Mouse (Mus musculus): ENCODE measurements around the gene Gm11239.
"Not testable (repeated sequence)": the region's sequence is repeated elsewhere in the genome, so short reads cannot be mapped to it uniquely, and the experiment has no call there.

Gene Gm11239

DNA sequence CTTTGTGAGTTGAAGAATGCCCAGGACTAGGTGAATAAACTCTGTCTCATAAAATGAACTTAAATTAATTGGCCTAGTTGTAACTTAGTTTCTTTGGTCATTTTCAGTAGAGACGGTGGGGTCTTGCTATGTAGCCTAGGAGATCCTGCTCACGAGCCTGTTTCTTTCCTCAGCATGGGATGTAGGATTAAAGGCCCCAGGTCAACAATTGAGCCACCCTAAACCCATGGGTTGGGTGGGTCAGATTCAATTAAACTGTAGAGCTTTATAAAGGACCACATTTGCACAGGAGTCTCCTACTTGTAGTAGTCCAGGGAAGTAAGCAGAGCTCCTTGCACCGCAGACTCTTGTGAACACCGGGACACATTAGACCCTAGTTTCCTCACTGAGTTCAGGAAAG lies at the start of gene Gm11239:
Gene Gm11239, plus strand, starts transcription at position 301 of the 400 bp plus-strand sequence.
- DNase-seq (ENCODE audit: low spot score): not testable (repeated sequence)

DNA sequence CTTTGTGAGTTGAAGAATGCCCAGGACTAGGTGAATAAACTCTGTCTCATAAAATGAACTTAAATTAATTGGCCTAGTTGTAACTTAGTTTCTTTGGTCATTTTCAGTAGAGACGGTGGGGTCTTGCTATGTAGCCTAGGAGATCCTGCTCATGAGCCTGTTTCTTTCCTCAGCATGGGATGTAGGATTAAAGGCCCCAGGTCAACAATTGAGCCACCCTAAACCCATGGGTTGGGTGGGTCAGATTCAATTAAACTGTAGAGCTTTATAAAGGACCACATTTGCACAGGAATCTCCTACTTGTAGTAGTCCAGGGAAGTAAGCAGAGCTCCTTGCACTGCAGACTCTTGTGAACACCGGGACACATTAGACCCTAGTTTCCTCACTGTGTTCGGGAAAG lies 45.5 kb upstream of the Gm11239 start, which contains the start of gene Gm11237:
Gene Gm11237, plus strand, starts transcription at position 301 of the 400 bp plus-strand sequence.
- DNase-seq (ENCODE audit: low spot score): not testable (repeated sequence)

DNA sequence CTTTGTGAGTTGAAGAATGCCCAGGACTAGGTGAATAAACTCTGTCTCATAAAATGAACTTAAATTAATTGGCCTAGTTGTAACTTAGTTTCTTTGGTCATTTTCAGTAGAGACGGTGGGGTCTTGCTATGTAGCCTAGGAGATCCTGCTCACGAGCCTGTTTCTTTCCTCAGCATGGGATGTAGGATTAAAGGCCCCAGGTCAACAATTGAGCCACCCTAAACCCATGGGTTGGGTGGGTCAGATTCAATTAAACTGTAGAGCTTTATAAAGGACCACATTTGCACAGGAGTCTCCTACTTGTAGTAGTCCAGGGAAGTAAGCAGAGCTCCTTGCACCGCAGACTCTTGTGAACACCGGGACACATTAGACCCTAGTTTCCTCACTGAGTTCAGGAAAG lies 30.3 kb upstream of the Gm11239 start, which contains the start of gene Gm11236:
Gene Gm11236, plus strand, starts transcription at position 301 of the 400 bp plus-strand sequence.
- not testable (repeated sequence) for DNase-seq (ENCODE audit: low spot score)

DNA sequence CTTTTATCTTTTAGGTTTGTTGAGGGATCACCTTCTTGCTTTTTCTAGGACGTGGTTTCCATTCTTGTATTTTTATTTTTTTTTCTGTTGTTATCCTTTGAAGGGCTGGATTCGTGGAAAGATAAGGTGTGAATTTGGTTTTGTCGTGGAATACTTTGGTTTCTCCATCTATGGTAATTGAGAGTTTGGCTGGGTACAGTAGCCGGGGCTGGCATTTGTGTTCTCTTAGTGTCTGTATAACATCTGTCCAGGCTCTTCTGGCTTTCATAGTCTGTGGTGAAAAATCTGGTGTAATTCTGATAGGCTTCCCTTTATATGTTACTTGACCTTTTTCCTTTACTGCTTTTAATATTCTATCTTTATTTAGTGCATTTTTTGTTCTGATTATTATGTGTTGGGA lies 6.3 kb upstream of the Gm11239 start:
- not testable (repeated sequence) for DNase-seq (ENCODE audit: low spot score)

DNA sequence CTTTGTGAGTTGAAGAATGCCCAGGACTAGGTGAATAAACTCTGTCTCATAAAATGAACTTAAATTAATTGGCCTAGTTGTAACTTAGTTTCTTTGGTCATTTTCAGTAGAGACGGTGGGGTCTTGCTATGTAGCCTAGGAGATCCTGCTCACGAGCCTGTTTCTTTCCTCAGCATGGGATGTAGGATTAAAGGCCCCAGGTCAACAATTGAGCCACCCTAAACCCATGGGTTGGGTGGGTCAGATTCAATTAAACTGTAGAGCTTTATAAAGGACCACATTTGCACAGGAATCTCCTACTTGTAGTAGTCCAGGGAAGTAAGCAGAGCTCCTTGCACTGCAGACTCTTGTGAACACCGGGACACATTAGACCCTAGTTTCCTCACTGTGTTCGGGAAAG lies 15.1 kb downstream of the Gm11239 start, which contains the start of gene Gm428:
Gene Gm428, plus strand, starts transcription at position 301 of the 400 bp plus-strand sequence.
- DNase-seq (ENCODE audit: low spot score): not testable (repeated sequence)

DNA sequence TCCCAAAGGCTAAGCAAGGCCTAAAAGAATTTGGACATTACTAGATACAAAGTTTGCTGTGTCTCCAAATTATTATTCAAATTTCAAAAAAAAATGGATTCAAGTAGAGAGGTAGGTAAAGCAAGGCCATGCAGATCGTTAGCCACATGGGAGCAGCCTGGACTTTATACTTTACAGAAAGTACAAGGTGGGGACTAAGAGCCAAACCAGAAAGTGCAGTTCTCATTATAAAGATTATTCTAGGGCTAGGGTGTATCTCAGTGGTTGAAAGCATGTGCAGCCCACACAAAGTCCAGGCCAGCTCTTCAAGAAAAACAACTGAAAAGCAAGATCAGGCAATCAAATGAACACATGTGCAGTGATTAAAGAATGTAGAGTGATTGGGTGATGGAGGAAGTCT lies 50.6 kb downstream of the Gm11239 start:
- DNase-seq (ENCODE audit: low spot score): no peak

DNA sequence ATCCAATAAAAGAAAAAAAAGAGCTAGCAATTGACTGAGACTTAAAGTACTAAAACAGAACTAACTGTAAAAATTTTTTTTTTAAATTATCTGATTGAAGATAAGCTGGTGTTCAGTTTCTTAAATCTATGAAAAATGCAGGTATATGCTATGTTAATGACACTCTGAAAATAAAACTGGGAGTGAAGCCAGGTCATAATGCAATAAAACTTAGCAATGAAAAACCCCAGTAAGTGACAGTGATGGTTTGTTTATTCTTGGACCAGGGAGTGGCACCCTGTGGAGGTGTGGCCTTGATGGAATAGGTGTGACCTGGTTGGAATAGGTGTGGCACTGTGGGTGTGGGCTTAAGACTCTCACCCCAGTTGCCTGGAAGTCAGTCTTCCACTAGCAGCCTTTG lies 51.7 kb downstream of the Gm11239 start:
- no peak for DNase-seq (ENCODE audit: low spot score)

All from ovary, postnatal 10 days (tissue).